15 mouse cellular contexts compared by ENCODE assay signal in the genomic region with DNA sequence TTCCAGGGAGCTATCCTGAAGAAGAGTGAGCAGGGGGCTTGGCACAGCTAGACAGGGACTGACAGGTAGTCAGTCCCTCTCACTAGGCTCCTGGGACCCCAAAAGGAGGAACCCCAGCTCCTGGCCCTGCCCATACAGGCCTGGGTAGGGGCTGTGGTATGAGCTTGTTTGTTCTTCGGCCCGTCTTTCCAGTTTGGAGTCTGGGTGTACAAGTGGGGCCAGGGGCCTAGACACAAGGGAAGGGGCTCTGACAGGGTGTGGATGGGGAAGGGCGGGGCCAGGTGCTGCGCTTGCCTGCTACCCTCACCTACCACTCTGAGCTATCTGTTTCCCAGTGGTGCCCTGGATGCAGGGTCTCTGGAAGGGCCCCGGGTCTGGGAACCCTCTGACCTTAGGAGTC. TPM values are rescaled to one million over a fixed set of nuclear protein-coding genes. Genes with fewer than 3 reads are reported as not detected.
"Had no signal": no experiment of that assay in that cellular context is flagged by ENCODE, and none has a peak within 500 bp of the region (broad histone marks: within the 10 kb centered on the region; RNA-seq: fewer than 3 reads in every experiment).

No protein-coding gene starts in this region.

- H3K9me3 ChIP-seq: limb, embryonic 12.5 days; liver, embryonic 13.5 days; midbrain, embryonic 13.5 days had no signal

- H3K4me3 ChIP-seq: limb, embryonic 12.5 days; liver, embryonic 13.5 days; midbrain, embryonic 13.5 days had no signal

- H3K36me3 ChIP-seq: limb, embryonic 12.5 days; liver, embryonic 13.5 days; midbrain, embryonic 13.5 days had no signal

- H3K27ac ChIP-seq: liver, embryonic 13.5 days; midbrain, embryonic 13.5 days had no signal

- H3K4me2 ChIP-seq: limb, embryonic 12.5 days; liver, embryonic 13.5 days; midbrain, embryonic 13.5 days had no signal

- ATAC-seq: inflammation-experienced regulatory T-cells, adult 6 months; liver, postnatal 0 days; midbrain, embryonic 13.5 days had no signal

- H3K4me1 ChIP-seq: midbrain, embryonic 13.5 days had no signal

- H3K9ac ChIP-seq: limb, embryonic 12.5 days; liver, embryonic 13.5 days; liver, postnatal 0 days; midbrain, embryonic 13.5 days had no signal

- DNase-seq: kidney, adult 8-10 months; kidney, postnatal 36 days; layer of hippocampus, adult 9-11 months; layer of hippocampus, postnatal 36 days; liver; liver, embryonic 13.5 days; liver, postnatal 0 days; lung, postnatal 14 days; right cerebral cortex, adult 18-20 months; right cerebral cortex, postnatal 25 days; thymus, postnatal 4 days had no signal

RNA-seq across cellular contexts. Expression of gene Tbx1, which starts 15.2 kb away (rescaled TPM):
- polyA plus RNA-seq: inflammation-experienced regulatory T-cells, adult 6 months; liver, postnatal 0 days had no signal

RNA-seq across cellular contexts. Expression of gene Gp1bb, which starts 16.5 kb away (rescaled TPM):
- polyA plus RNA-seq: inflammation-experienced regulatory T-cells, adult 6 months had no signal

RNA-seq across cellular contexts. Expression of gene Gm49601, which starts 20.5 kb away (rescaled TPM):
- polyA plus RNA-seq: inflammation-experienced regulatory T-cells, adult 6 months; liver, postnatal 0 days; thymus, postnatal 0 days had no signal
